Mouse (Mus musculus) myocyte (in vitro differentiated cells): Measurements from ENCODE around the gene Nvl.

Experiments
- MAX ChIP-seq: IDR thresholded peaks from one replicate; pipeline ENCODE4 v1.6.1; 2011; ENCODE audit warnings: low read depth, mild to moderate bottlenecking, control low read depth
- MYOD1 ChIP-seq, 3 experiments: IDR thresholded peaks; one replicate each; pipeline ENCODE4 v1.6.1; 2011; ENCODE audit warnings: control low read depth in 2 of 3, low read depth in 2 of 3, mild to moderate bottlenecking in 2 of 3, moderate library complexity in 1 of 3; ENCODE audit not compliant: insufficient read length in 2 of 3, control insufficient read depth in 1 of 3
- POLR2A ChIP-seq: IDR thresholded peaks from one replicate; pipeline ENCODE4 v1.6.1; 2011; ENCODE audit warnings: low read depth, mild to moderate bottlenecking, control low read depth, moderate library complexity; ENCODE audit not compliant: insufficient read length
- POLR2AphosphoS2 ChIP-seq: IDR thresholded peaks from one replicate; pipeline ENCODE4 v1.6.1; 2011; ENCODE audit warnings: low read depth, control low read depth; ENCODE audit not compliant: insufficient read length
- TCF12 ChIP-seq: IDR thresholded peaks from one replicate; pipeline ENCODE4 v1.6.1; 2011; ENCODE audit warnings: mild to moderate bottlenecking, control low read depth; ENCODE audit not compliant: poor library complexity, insufficient read depth, severe bottlenecking
- USF1 ChIP-seq: IDR thresholded peaks from one replicate; pipeline ENCODE4 v1.6.1; 2011; ENCODE audit warnings: low read depth, mild to moderate bottlenecking, control low read depth, moderate library complexity

DNA sequence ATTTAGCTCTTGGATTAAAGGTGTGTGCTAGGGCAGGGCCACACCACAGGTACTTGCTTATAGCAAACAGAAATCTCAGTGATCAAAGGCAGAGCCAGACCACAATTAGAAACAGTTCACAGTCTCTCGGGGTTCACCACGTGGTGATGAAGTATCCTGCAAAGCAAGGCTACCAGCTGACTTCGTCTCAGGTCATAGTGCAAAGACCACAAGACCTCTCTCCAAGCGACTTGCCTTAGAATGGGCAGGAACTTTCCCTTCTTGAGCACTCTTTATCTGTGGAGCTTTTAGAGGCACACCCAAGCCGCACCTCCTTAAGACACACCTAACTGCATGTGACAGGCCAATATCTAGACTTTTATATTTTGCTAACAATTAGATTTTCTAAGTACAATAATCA lies 4.5 kb upstream of the Nvl start:
- TF ChIP-seq POLR2A = no peak
- TF ChIP-seq USF1 = no peak
- TF ChIP-seq MYOD1 (IDR thresholded peaks at IDR 0.05; ENCODE audit: control insufficient read depth in 1 of 3, insufficient read length in 2 of 3, low read depth in 2 of 3) = no peak
- TF ChIP-seq POLR2AphosphoS2 = no peak
- no peak for TF ChIP-seq MAX
- no peak for TF ChIP-seq TCF12
